Mouse (Mus musculus) embryonic fibroblast, embryonic 13.5 days (primary cell): Measurements from ENCODE around the gene Clk4.

Source experiments
- CTCF ChIP-seq: IDR thresholded peaks from 2 replicates; pipeline ENCODE4 v1.5.1; 2011; ENCODE audit warnings: mild to moderate bottlenecking, control low read depth, low read length, moderate library complexity, borderline replicate concordance; ENCODE audit not compliant: insufficient read depth
- POLR2A ChIP-seq: IDR thresholded peaks from 2 replicates; pipeline ENCODE4 v1.6.1; 2011; ENCODE audit warnings: low read depth, mild to moderate bottlenecking, control low read depth, low read length, moderate library complexity

- no peak for TF ChIP-seq POLR2A
- TF ChIP-seq CTCF = no peak
Observed at GRCm38 (mm10) chr11:51303981-51304553, 42.5 kb downstream of the Clk4 start.
